Mouse (Mus musculus) limb, embryonic 14.5 days (tissue): Measurements from ENCODE around the gene Hinfp. TPM values are rescaled to one million over a fixed set of nuclear protein-coding genes. Genes with fewer than 3 reads are reported as not detected.

ENCODE experiments used
- ATAC-seq: fragments of 200-750 bp; cut with Nextera tagmentation; 2 replicates; pipeline ENCODE4 v1.8.0; 2017; ENCODE audit warnings: low read depth, moderate number of reproducible peaks, moderate TSS enrichment; ENCODE audit not compliant: low FRiP score
- DNase-seq: peaks from one replicate; pipeline ENCODE4 v3.0.0-alpha.2; 2015; ENCODE audit warnings: low spot score
- H3K27ac ChIP-seq: fragments of 300-500 bp; sonication (generic); replicated peaks from 2 replicates; pipeline ENCODE4 v1.5.1; 2014; ENCODE audit warnings: low read depth, mild to moderate bottlenecking, low read length, moderate library complexity, mixed read lengths
- H3K27me3 ChIP-seq: fragments of 300-500 bp; sonication (generic); 2 replicates; pipeline ENCODE4 v1.6.1; 2014; ENCODE audit warnings: low read length, mixed read lengths; ENCODE audit not compliant: control insufficient read depth, insufficient read depth
- H3K36me3 ChIP-seq: fragments of 300-500 bp; sonication (generic); 2 replicates; pipeline ENCODE4 v1.6.1; 2014; ENCODE audit warnings: mild to moderate bottlenecking, low read length, moderate library complexity, mixed read lengths; ENCODE audit not compliant: control insufficient read depth, insufficient read depth
- H3K4me1 ChIP-seq: fragments of 300-500 bp; sonication (generic); 2 replicates; pipeline ENCODE4 v1.6.1; 2014; ENCODE audit warnings: antibody characterized with exemption, low read length, mixed read lengths; ENCODE audit not compliant: control insufficient read depth, insufficient read depth
- H3K4me2 ChIP-seq: fragments of 300-500 bp; sonication (generic); replicated peaks from 2 replicates; pipeline ENCODE4 v1.6.1; 2014; ENCODE audit warnings: low read depth, mild to moderate bottlenecking, low read length, moderate library complexity; ENCODE audit not compliant: severe bottlenecking
- H3K4me3 ChIP-seq: fragments of 300-500 bp; sonication (generic); replicated peaks from 2 replicates; pipeline ENCODE4 v1.5.1; 2014; ENCODE audit warnings: low read length
- H3K9ac ChIP-seq: fragments of 300-500 bp; sonication (generic); 2 replicates; pipeline ENCODE4 v1.6.1; 2014; ENCODE audit warnings: mild to moderate bottlenecking, low read depth, low read length, moderate library complexity; ENCODE audit not compliant: severe bottlenecking
- H3K9me3 ChIP-seq: fragments of 300-500 bp; sonication (generic); 2 replicates; pipeline ENCODE4 v1.6.1; 2016; ENCODE audit warnings: low read length; ENCODE audit not compliant: control insufficient read depth
- POLR2A ChIP-seq: fragments of 200-500 bp; IDR thresholded peaks from 2 replicates; pipeline ENCODE4 v1.8.0; 2012; ENCODE audit warnings: inconsistent platforms, mild to moderate bottlenecking, moderate library complexity, borderline replicate concordance; ENCODE audit not compliant: insufficient read depth, insufficient read length; ENCODE audit errors: extremely low read depth
- WGBS: fragments of 180-500 bp; shearing (Covaris S2); extraction: QIAGEN DNeasy Blood & Tissue Kit; methylation state at CpG from one replicate; pipeline ENCODE4 v1.1.7; 2014; 5-methylcytosine and 5-hydroxymethylcytosine counted together
- polyA plus RNA-seq, 2 experiments: library from polyadenylated mRNA; depleted of rRNA in 1 of 2; stranded (reverse) in 1 of 2; unstranded in 1 of 2; fragments of >200 nt; fragmentation: Nextera tagmentation in 1 of 2; extraction: Ambion mirVana in 1 of 2; gene quantifications; 2 replicates each; pipeline versions ENCODE4 v1.2.1 to v1.2.3; 2012 to 2014

The Hinfp gene
- polyA plus RNA-seq, 2 experiments = 18.0 to 39.4 TPM

GRCm38 (mm10) chr9:44269973-44270372 lies 35.5 kb downstream of the Hinfp start:
- no peak for TF ChIP-seq POLR2A
- WGBS = 78% methylated on average over 4 of the region's 4 CpGs
- no peak for DNase-seq
- Histone ChIP-seq H3K4me2 (no peak overlapping the region), H3K27ac (no peak overlapping the region), H3K9ac (no peak overlapping the region), H3K27me3 (no peaks in the 10 kb centered on the region), H3K4me3 (no peak overlapping the region), H3K4me1 (peaks cover 11% of the 10 kb centered on the region), H3K36me3 (peaks cover 7% of the 10 kb centered on the region), H3K9me3 (no peaks in the 10 kb centered on the region)
- ATAC-seq = no peak

- Histone ChIP-seq H3K27me3 (no peaks in the 10 kb centered on the region), H3K9ac (no peak overlapping the region), H3K4me2 (no peak overlapping the region), H3K27ac (no peak overlapping the region), H3K36me3 (peaks cover 7% of the 10 kb centered on the region; the same call in 1 of the 2 replicates), H3K9me3 (no peaks in the 10 kb centered on the region), H3K4me1 (peaks cover 11% of the 10 kb centered on the region), H3K4me3 (no peak overlapping the region)
- no peak for TF ChIP-seq POLR2A
- WGBS = 89% methylated on average over 3 of the region's 3 CpGs
- no peak for ATAC-seq
- DNase-seq = no peak
Observed at GRCm38 (mm10) chr9:44269077-44269476, 36.4 kb downstream of the Hinfp start.

- peak within 1 kb of the TSS; percentile 54 for H3K4me3 ChIP-seq
- DNase-seq = no peak
- H3K36me3 ChIP-seq = 0 out of 2 replicates have a peak, but pooled peaks cover 5% of the 10 kb centered on the region
- TF ChIP-seq POLR2A = no peak
- H3K4me2 ChIP-seq = peak within 1 kb of the TSS; percentile 91
- ATAC-seq = no peak
- H3K27ac ChIP-seq = peak within 1 kb of the TSS; percentile 86
- peak within 1 kb of the TSS; percentile 92 for H3K9ac ChIP-seq
- no peaks in the 10 kb centered on the region for H3K27me3 ChIP-seq
- H3K4me1 ChIP-seq = peaks cover 11% of the 10 kb centered on the region
- WGBS = 80% methylated on average over 6 of the region's 6 CpGs
- no peaks in the 10 kb centered on the region for H3K9me3 ChIP-seq
Observed at GRCm38 (mm10) chr9:44268432-44268831, 37.0 kb downstream of the Hinfp start, which contains the start of gene Nlrx1. Nlrx1 (minus strand) TSS chr9:44268599.

GRCm38 (mm10) chr9:44268027-44268360 lies 37.5 kb downstream of the Hinfp start:
- TF ChIP-seq POLR2A = no peak
- H3K4me3 ChIP-seq = peak overlapping the region; percentile 54
- peaks cover 11% of the 10 kb centered on the region for H3K4me1 ChIP-seq
- no peaks in the 10 kb centered on the region for H3K9me3 ChIP-seq
- H3K4me2 ChIP-seq = peak overlapping the region; percentile 91
- 4% methylated on average over 27 of the region's 28 CpGs for WGBS
- peak overlapping the region; percentile 86 for H3K27ac ChIP-seq
- H3K36me3 ChIP-seq = peaks cover 5% of the 10 kb centered on the region; the same call in 1 of the 2 replicates
- DNase-seq = peak; percentile 82
- ATAC-seq = peak; percentile 85
- H3K27me3 ChIP-seq = no peaks in the 10 kb centered on the region
- H3K9ac ChIP-seq = peak overlapping the region; percentile 92

- 0 out of 2 replicates have a peak, but pooled peaks have one; percentile 30 for TF ChIP-seq POLR2A
- peaks cover 5% of the 10 kb centered on the region; the same call in 1 of the 2 replicates for H3K36me3 ChIP-seq
- H3K9me3 ChIP-seq = no peaks in the 10 kb centered on the region
- H3K4me2 ChIP-seq = peak overlapping the region; percentile 91
- no peaks in the 10 kb centered on the region for H3K27me3 ChIP-seq
- H3K9ac ChIP-seq = peak overlapping the region; percentile 92
- peak overlapping the region; percentile 86 for H3K27ac ChIP-seq
- WGBS = 13% methylated on average over 21 of the region's 23 CpGs
- peak overlapping the region; percentile 54 for H3K4me3 ChIP-seq
- peaks cover 11% of the 10 kb centered on the region for H3K4me1 ChIP-seq
- ATAC-seq (peak; percentile 28), DNase-seq (peak; percentile 35)
Observed at GRCm38 (mm10) chr9:44267319-44268026, 38.0 kb downstream of the Hinfp start.
